Mouse (Mus musculus) spleen, adult 2 months (tissue): ENCODE data around the gene Robo1.

Experiments used
- CTCF ChIP-seq: fragments of 200-500 bp; IDR thresholded peaks from 2 replicates; pipeline ENCODE4 v1.5.1; 2011; ENCODE audit warnings: mild to moderate bottlenecking, inconsistent platforms; ENCODE audit not compliant: insufficient read depth, insufficient read length, insufficient replicate concordance; ENCODE audit errors: extremely low read depth
- POLR2A ChIP-seq: fragments of 200-500 bp; IDR thresholded peaks from 2 replicates; pipeline ENCODE4 v1.6.1; 2011; ENCODE audit warnings: low read depth, low read length, inconsistent platforms

- TF ChIP-seq POLR2A (no peak), CTCF (no peak)
Observed at GRCm38 (mm10) chr16:72585160-72585813, 277.2 kb downstream of the Robo1 start.
